Mouse (Mus musculus): ENCODE data around the gene Cmbl.

GRCm38 (mm10) chr15:31529103-31529502 lies 36.1 kb upstream of the Cmbl start:
- no peak for TF ChIP-seq GATA1 (IDR thresholded peaks at IDR 0.05; ENCODE audit: borderline replicate concordance, low read length)
- no peak for TF ChIP-seq FLI1 (IDR thresholded peaks at IDR 0.05; ENCODE audit: low read length)
